Mouse (Mus musculus) heart, postnatal 14 days (tissue): Measurements from ENCODE around the gene Ldhal6b. TPM values are rescaled to one million over a fixed set of nuclear protein-coding genes. Genes with fewer than 3 reads are reported as not detected.
"Not testable (repeated sequence)": the region's sequence is repeated elsewhere in the genome, so short reads cannot be mapped to it uniquely, and the experiment has no call there.

Experiments
- DNase-seq, 2 experiments: peaks; one replicate each; pipeline ENCODE4 v3.0.0; 2021 to 2022
- intact Hi-C: fragments of 180-260 bp; cut with DNase I; formaldehyde crosslinking; loops from one replicate; pipeline ENCODE4 v1.15.1; 2025
- long read RNA-seq, 2 experiments: library from polyadenylated mRNA; stranded (forward); transcript quantifications; one replicate each; pipeline ENCODE4 v2.0.0; 2021
- total RNA-seq, 2 experiments: library from RNA; stranded (reverse); gene quantifications; 2 replicates each; pipeline ENCODE4 v1.2.3; 2021

Gene Ldhal6b
- under 1 TPM; 0.38 to 0.73 TPM for total RNA-seq
- long read RNA-seq, experiment 1: 0 reads
- long read RNA-seq, experiment 2: 0 reads

GRCm38 (mm10) chr17:5418545-5418944 lies at the start of gene Ldhal6b:
Gene Ldhal6b (minus strand): TSS chr17:5418767.
- no peak for DNase-seq
- intact Hi-C loops: no loop called here

- intact Hi-C loops: no loop called here
- no peak for DNase-seq
Measured at GRCm38 (mm10) chr17:5467177-5467576, 48.6 kb upstream of the Ldhal6b start.

GRCm38 (mm10) chr17:5466736-5467135 lies 48.2 kb upstream of the Ldhal6b start:
- intact Hi-C loops: no loop called here
- no peak for DNase-seq

- intact Hi-C loops: no loop called here
- no peak for DNase-seq
Measured at GRCm38 (mm10) chr17:5463912-5464311, 45.3 kb upstream of the Ldhal6b start.

- intact Hi-C loops: no loop called here
- DNase-seq: no peak
Measured at GRCm38 (mm10) chr17:5453657-5454056, 35.1 kb upstream of the Ldhal6b start.

GRCm38 (mm10) chr17:5443751-5444150 lies 25.2 kb upstream of the Ldhal6b start:
- intact Hi-C loops: loop anchor here (5.0 kb wide), 2 partner anchors 159 to 289 kb away; no protein-coding TSS in a partner anchor
- DNase-seq: peak in 1 of 2 experiments; percentile 36

GRCm38 (mm10) chr17:5443260-5443659 lies 24.7 kb upstream of the Ldhal6b start:
- DNase-seq: no peak
- intact Hi-C loops: loop anchor here (5.0 kb wide), 2 partner anchors 159 to 289 kb away; no protein-coding TSS in a partner anchor

- intact Hi-C loops: loop anchor here (5.0 kb wide), 2 partner anchors 160 to 290 kb away; no protein-coding TSS in a partner anchor
- not testable (repeated sequence) for DNase-seq
Measured at GRCm38 (mm10) chr17:5442403-5442802, 23.8 kb upstream of the Ldhal6b start.

GRCm38 (mm10) chr17:5440159-5440971 lies 21.8 kb upstream of the Ldhal6b start, which contains the start of gene Tmem242:
Gene Tmem242 (minus strand): TSS chr17:5440259.
- DNase-seq: peak; percentile 91 to 97
- intact Hi-C loops: loop anchor here (1.0 to 5.0 kb wide), 4 partner anchors 52 to 313 kb away; partner anchors contain the start of gene Zdhhc14

GRCm38 (mm10) chr17:5439831-5440158 lies 21.2 kb upstream of the Ldhal6b start:
- DNase-seq: no peak
- intact Hi-C loops: loop anchor here (1.0 to 5.0 kb wide), 4 partner anchors 53 to 314 kb away; partner anchors contain the start of gene Zdhhc14

- intact Hi-C loops: loop anchor here (5.0 kb wide), 1 partner anchor 463 kb away; no protein-coding TSS in a partner anchor
- no peak for DNase-seq
Measured at GRCm38 (mm10) chr17:5429772-5430133, 11.2 kb upstream of the Ldhal6b start.

GRCm38 (mm10) chr17:5429090-5429771 lies 10.7 kb upstream of the Ldhal6b start:
- intact Hi-C loops: no loop called here
- DNase-seq: peak; percentile 90 to 94

GRCm38 (mm10) chr17:5425204-5425603 lies 6.6 kb upstream of the Ldhal6b start:
- intact Hi-C loops: no loop called here
- DNase-seq: peak; percentile 26 to 47

- intact Hi-C loops: no loop called here
Measured at GRCm38 (mm10) chr17:5424156-5424555, 5.6 kb upstream of the Ldhal6b start.

GRCm38 (mm10) chr17:5421835-5422234 lies 3.3 kb upstream of the Ldhal6b start:
- no peak for DNase-seq
- intact Hi-C loops: no loop called here

More at GRCm38 (mm10) chr17:5424156-5424555, 5.6 kb upstream of the Ldhal6b start:
- no peak for DNase-seq

- DNase-seq: no peak
- intact Hi-C loops: no loop called here
Measured at GRCm38 (mm10) chr17:5419771-5420518, 1.4 kb upstream of the Ldhal6b start.

- intact Hi-C loops: no loop called here
- no peak for DNase-seq
Measured at GRCm38 (mm10) chr17:5419056-5419455, 489 bp upstream of the Ldhal6b start.

- DNase-seq: no peak
- intact Hi-C loops: no loop called here
Measured at GRCm38 (mm10) chr17:5416518-5416917, 2.0 kb downstream of the Ldhal6b start.

- DNase-seq: no peak
- intact Hi-C loops: no loop called here
Measured at GRCm38 (mm10) chr17:5414041-5414440, 4.5 kb downstream of the Ldhal6b start.

GRCm38 (mm10) chr17:5413350-5413749 lies 5.2 kb downstream of the Ldhal6b start:
- intact Hi-C loops: no loop called here
- no peak for DNase-seq
